Mouse (Mus musculus): ENCODE results near the gene Fam71b. TPM values are rescaled to one million over a fixed set of nuclear protein-coding genes. Genes with fewer than 3 reads are reported as not detected.
A peak's percentile ranks its signal among the peaks of the same experiment; 100 is the strongest.

Fam71b gene
- total RNA-seq (2017) = not detected in 2 replicates

GRCm38 (mm10) chr11:46396167-46396859 is at the start of gene Fam71b:
Fam71b (plus strand) TSS chr11:46396559.
- peak; percentile 59 for ATAC-seq (replicated peaks; ENCODE audit: low read depth, poor library complexity, severe bottlenecking)

- no peak for ATAC-seq (replicated peaks; ENCODE audit: low read depth, poor library complexity, severe bottlenecking)
These were observed 48.6 kb upstream of the Fam71b start for GRCm38 (mm10) chr11:46347756-46348155.

- no peak for ATAC-seq (replicated peaks; ENCODE audit: low read depth, poor library complexity, severe bottlenecking)
These were observed 47.9 kb upstream of the Fam71b start for GRCm38 (mm10) chr11:46348416-46348815.

GRCm38 (mm10) chr11:46349681-46350410 is 46.5 kb upstream of the Fam71b start:
- no peak for ATAC-seq (replicated peaks; ENCODE audit: low read depth, poor library complexity, severe bottlenecking)

GRCm38 (mm10) chr11:46358369-46358768 is 38.0 kb upstream of the Fam71b start:
- no peak for ATAC-seq (replicated peaks; ENCODE audit: low read depth, poor library complexity, severe bottlenecking)

GRCm38 (mm10) chr11:46360991-46361665 is 35.2 kb upstream of the Fam71b start:
- ATAC-seq (replicated peaks; ENCODE audit: low read depth, poor library complexity, severe bottlenecking) = no peak

- ATAC-seq (replicated peaks; ENCODE audit: low read depth, poor library complexity, severe bottlenecking) = peak; percentile 37; the same call in 1 of the 2 replicates
These were observed 34.0 kb upstream of the Fam71b start for GRCm38 (mm10) chr11:46362061-46363022.

GRCm38 (mm10) chr11:46363864-46364263 is 32.5 kb upstream of the Fam71b start:
- no peak for ATAC-seq (replicated peaks; ENCODE audit: low read depth, poor library complexity, severe bottlenecking)

- ATAC-seq (replicated peaks; ENCODE audit: low read depth, poor library complexity, severe bottlenecking) = no peak
These were observed 30.6 kb upstream of the Fam71b start for GRCm38 (mm10) chr11:46365744-46366143.

- peak; percentile 62 for ATAC-seq (replicated peaks; ENCODE audit: low read depth, poor library complexity, severe bottlenecking)
These were observed 30.0 kb upstream of the Fam71b start for GRCm38 (mm10) chr11:46366357-46366756.

GRCm38 (mm10) chr11:46370457-46370856 is 25.9 kb upstream of the Fam71b start:
- ATAC-seq (replicated peaks; ENCODE audit: low read depth, poor library complexity, severe bottlenecking) = no peak

GRCm38 (mm10) chr11:46371250-46371649 is 25.1 kb upstream of the Fam71b start:
- ATAC-seq (replicated peaks; ENCODE audit: low read depth, poor library complexity, severe bottlenecking) = no peak

- 0 out of 2 replicates have a peak, but pooled peaks have one; percentile 32 for ATAC-seq (replicated peaks; ENCODE audit: low read depth, poor library complexity, severe bottlenecking)
These were observed 23.9 kb upstream of the Fam71b start for GRCm38 (mm10) chr11:46372331-46372953.

GRCm38 (mm10) chr11:46373071-46374030 is 23.0 kb upstream of the Fam71b start:
- peak; percentile 53; the same call in 1 of the 2 replicates for ATAC-seq (replicated peaks; ENCODE audit: low read depth, poor library complexity, severe bottlenecking)

GRCm38 (mm10) chr11:46375015-46375414 is 21.3 kb upstream of the Fam71b start:
- ATAC-seq (replicated peaks; ENCODE audit: low read depth, poor library complexity, severe bottlenecking) = no peak

- ATAC-seq (replicated peaks; ENCODE audit: low read depth, poor library complexity, severe bottlenecking) = no peak
These were observed 19.0 kb upstream of the Fam71b start for GRCm38 (mm10) chr11:46377316-46377715.

- ATAC-seq (replicated peaks; ENCODE audit: low read depth, poor library complexity, severe bottlenecking) = peak; percentile 85
These were observed 18.3 kb upstream of the Fam71b start for GRCm38 (mm10) chr11:46377819-46378782.
